Mouse (Mus musculus): Measurements from ENCODE around the gene Ubap1l. TPM values are rescaled to one million over a fixed set of nuclear protein-coding genes. Genes with fewer than 3 reads are reported as not detected.

Gene Ubap1l
- polyA plus RNA-seq, 1 experiment from 2014 or later, result 0.08 TPM

GRCm38 (mm10) chr9:65365721-65366120, 4.9 kb downstream of the Ubap1l start:
- no peak for TF ChIP-seq CTCF (IDR thresholded peaks at IDR 0.05; ENCODE audit: low read depth)
- Histone ChIP-seq H3K9me3 (replicated peaks; ENCODE audit: low read length) (no peaks in the 10 kb centered on the region), H3K4me2 (ENCODE audit: low read length) (no peak overlapping the region), H3K27ac (no peak overlapping the region), H3K36me3 (ENCODE audit: insufficient read depth, low read length) (peaks cover 7% of the 10 kb centered on the region; the same call in 1 of the 2 replicates), H3K9ac (ENCODE audit: low read depth, low read length) (no peak overlapping the region), H3K4me1 (replicated peaks; ENCODE audit: insufficient read depth, low read length) (no peaks in the 10 kb centered on the region), H3K4me3 (replicated peaks; ENCODE audit: low read depth, low read length) (no peak overlapping the region), H3K27me3 (ENCODE audit: insufficient read depth, low read length) (no peaks in the 10 kb centered on the region)
- DNase-seq (ENCODE audit: low spot score), result no peak
- WGBS, result 87% methylated on average over 7 of the region's 7 CpGs
- ATAC-seq (replicated peaks; ENCODE audit: low FRiP score, low read depth), result no peak

GRCm38 (mm10) chr9:65371756-65372155, 10.9 kb downstream of the Ubap1l start:
- no peaks in the 10 kb centered on the region for H3K36me3 ChIP-seq (ENCODE audit: insufficient read depth, low read length)
- DNase-seq (ENCODE audit: low spot score) (no peak), ATAC-seq (replicated peaks; ENCODE audit: low FRiP score, low read depth) (no peak)
- H3K4me1 ChIP-seq (replicated peaks; ENCODE audit: insufficient read depth, low read length), result no peaks in the 10 kb centered on the region
- H3K9me3 ChIP-seq (replicated peaks; ENCODE audit: low read length), result no peaks in the 10 kb centered on the region
- no peaks in the 10 kb centered on the region for H3K27me3 ChIP-seq (ENCODE audit: insufficient read depth, low read length)
- no peak overlapping the region for H3K4me2 ChIP-seq (ENCODE audit: low read length)
- no peak for TF ChIP-seq CTCF (IDR thresholded peaks at IDR 0.05; ENCODE audit: low read depth)
- no peak overlapping the region for H3K4me3 ChIP-seq (replicated peaks; ENCODE audit: low read depth, low read length)
- H3K27ac ChIP-seq, result no peak overlapping the region
- no peak overlapping the region for H3K9ac ChIP-seq (ENCODE audit: low read depth, low read length)
- WGBS, result 83% methylated on average over 24 of the region's 24 CpGs

GRCm38 (mm10) chr9:65372449-65372848, 11.6 kb downstream of the Ubap1l start:
- WGBS, result 64% methylated on average over 4 of the region's 4 CpGs
- no peaks in the 10 kb centered on the region for H3K9me3 ChIP-seq (replicated peaks; ENCODE audit: low read length)
- H3K36me3 ChIP-seq (ENCODE audit: insufficient read depth, low read length), result no peaks in the 10 kb centered on the region
- DNase-seq (ENCODE audit: low spot score) (peak; percentile 71), ATAC-seq (replicated peaks; ENCODE audit: low FRiP score, low read depth) (no peak)
- H3K9ac ChIP-seq (ENCODE audit: low read depth, low read length), result no peak overlapping the region
- H3K27ac ChIP-seq, result no peak overlapping the region
- peak; percentile 72 for TF ChIP-seq CTCF (IDR thresholded peaks at IDR 0.05; ENCODE audit: low read depth)
- H3K27me3 ChIP-seq (ENCODE audit: insufficient read depth, low read length), result no peaks in the 10 kb centered on the region
- H3K4me3 ChIP-seq (replicated peaks; ENCODE audit: low read depth, low read length), result no peak overlapping the region
- H3K4me1 ChIP-seq (replicated peaks; ENCODE audit: insufficient read depth, low read length), result no peaks in the 10 kb centered on the region
- H3K4me2 ChIP-seq (ENCODE audit: low read length), result no peak overlapping the region

- ATAC-seq (replicated peaks; ENCODE audit: low FRiP score, low read depth), result no peak
- WGBS, result 76% methylated on average over 5 of the region's 5 CpGs
- H3K27ac ChIP-seq, result no peak overlapping the region
These were observed 13.8 kb downstream of the Ubap1l start for GRCm38 (mm10) chr9:65374468-65375162.

GRCm38 (mm10) chr9:65375163-65375934, 14.5 kb downstream of the Ubap1l start:
- no peaks in the 10 kb centered on the region for H3K36me3 ChIP-seq (ENCODE audit: insufficient read depth, low read length)
- no peak overlapping the region for H3K9ac ChIP-seq (ENCODE audit: low read depth, low read length)
- ATAC-seq (replicated peaks; ENCODE audit: low FRiP score, low read depth) (no peak), DNase-seq (ENCODE audit: low spot score) (no peak)
- no peaks in the 10 kb centered on the region for H3K4me1 ChIP-seq (replicated peaks; ENCODE audit: insufficient read depth, low read length)
- H3K9me3 ChIP-seq (replicated peaks; ENCODE audit: low read length), result no peaks in the 10 kb centered on the region
- 83% methylated on average over 9 of the region's 9 CpGs for WGBS
- TF ChIP-seq CTCF (IDR thresholded peaks at IDR 0.05; ENCODE audit: low read depth), result no peak
- no peak overlapping the region for H3K4me3 ChIP-seq (replicated peaks; ENCODE audit: low read depth, low read length)
- H3K27ac ChIP-seq, result no peak overlapping the region
- H3K27me3 ChIP-seq (ENCODE audit: insufficient read depth, low read length), result no peaks in the 10 kb centered on the region
- H3K4me2 ChIP-seq (ENCODE audit: low read length), result no peak overlapping the region

More at GRCm38 (mm10) chr9:65374468-65375162, 13.8 kb downstream of the Ubap1l start:
- H3K4me2 ChIP-seq (ENCODE audit: low read length), result no peak overlapping the region
- H3K27me3 ChIP-seq (ENCODE audit: insufficient read depth, low read length), result no peaks in the 10 kb centered on the region
- no peaks in the 10 kb centered on the region for H3K36me3 ChIP-seq (ENCODE audit: insufficient read depth, low read length)
- no peak overlapping the region for H3K4me3 ChIP-seq (replicated peaks; ENCODE audit: low read depth, low read length)
- no peak overlapping the region for H3K9ac ChIP-seq (ENCODE audit: low read depth, low read length)
- no peak for TF ChIP-seq CTCF (IDR thresholded peaks at IDR 0.05; ENCODE audit: low read depth)
- DNase-seq (ENCODE audit: low spot score), result no peak
- H3K4me1 ChIP-seq (replicated peaks; ENCODE audit: insufficient read depth, low read length), result no peaks in the 10 kb centered on the region
- no peaks in the 10 kb centered on the region for H3K9me3 ChIP-seq (replicated peaks; ENCODE audit: low read length)

GRCm38 (mm10) chr9:65381017-65381590, 20.3 kb downstream of the Ubap1l start:
- Histone ChIP-seq H3K27me3 (ENCODE audit: insufficient read depth, low read length) (no peaks in the 10 kb centered on the region), H3K4me1 (replicated peaks; ENCODE audit: insufficient read depth, low read length) (peaks cover 8% of the 10 kb centered on the region; the same call in 1 of the 2 replicates), H3K4me2 (ENCODE audit: low read length) (no peak overlapping the region), H3K27ac (no peak overlapping the region), H3K36me3 (ENCODE audit: insufficient read depth, low read length) (no peaks in the 10 kb centered on the region), H3K9me3 (replicated peaks; ENCODE audit: low read length) (no peaks in the 10 kb centered on the region), H3K4me3 (replicated peaks; ENCODE audit: low read depth, low read length) (no peak overlapping the region), H3K9ac (ENCODE audit: low read depth, low read length) (no peak overlapping the region)
- DNase-seq (ENCODE audit: low spot score) (no peak), ATAC-seq (replicated peaks; ENCODE audit: low FRiP score, low read depth) (no peak)
- no peak for TF ChIP-seq CTCF (IDR thresholded peaks at IDR 0.05; ENCODE audit: low read depth)
- WGBS, result 76% methylated on average over 4 of the region's 4 CpGs
